Mouse (Mus musculus) C2C12 (cell line): ENCODE results near the gene Cib1.

Experiments used
- CEBPB ChIP-seq: IDR thresholded peaks from one replicate; pipeline ENCODE4 v1.6.1; 2011; ENCODE audit warnings: low read depth, mild to moderate bottlenecking, control low read depth, moderate library complexity
- CTCF ChIP-seq: IDR thresholded peaks from one replicate; pipeline ENCODE4 v1.5.1; 2011; ENCODE audit not compliant: control insufficient read depth, insufficient read depth, insufficient read length

DNA sequence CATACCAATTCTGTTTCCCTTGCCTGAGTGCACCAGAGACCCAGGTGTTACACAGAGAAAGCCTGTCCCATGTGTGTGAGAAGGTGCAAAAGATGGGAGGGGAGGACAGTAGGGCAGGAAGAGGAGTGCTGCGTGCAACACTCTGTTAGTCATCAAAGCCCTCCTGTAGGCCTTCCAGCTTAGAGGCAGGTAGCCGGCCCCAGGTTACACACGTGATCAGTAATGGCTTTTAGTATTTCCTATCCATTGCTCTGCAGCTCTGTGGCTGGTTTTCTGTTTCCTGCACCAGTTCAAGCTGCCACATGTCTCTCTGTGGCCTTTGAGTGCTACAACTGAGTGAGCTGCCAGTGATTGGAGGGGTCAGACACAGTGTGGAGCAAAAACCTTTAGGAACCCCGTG is 28.3 kb downstream of the Cib1 start:
- no peak for TF ChIP-seq CEBPB
- no peak for TF ChIP-seq CTCF
